Mouse (Mus musculus) ES-Bruce4 (cell line): Measurements from ENCODE around the gene Olfr690. TPM values are rescaled to one million over a fixed set of nuclear protein-coding genes. Genes with fewer than 3 reads are reported as not detected.
"Not testable (repeated sequence)": the region's sequence is repeated elsewhere in the genome, so short reads cannot be mapped to it uniquely, and the experiment has no call there.

ENCODE experiments used
- H3K27ac ChIP-seq: 2 replicates; pipeline ENCODE4 v1.5.1; 2012; ENCODE audit warnings: low read length, inconsistent platforms; ENCODE audit not compliant: insufficient read depth
- H3K27me3 ChIP-seq: 2 replicates; pipeline ENCODE4 v1.6.1; 2012; ENCODE audit warnings: mild to moderate bottlenecking, low read length, inconsistent platforms; ENCODE audit not compliant: control insufficient read depth, poor library complexity, insufficient read depth, severe bottlenecking
- H3K36me3 ChIP-seq: 2 replicates; pipeline ENCODE4 v1.6.1; 2012; ENCODE audit warnings: inconsistent platforms, mild to moderate bottlenecking, low read length, moderate library complexity; ENCODE audit not compliant: control insufficient read depth, poor library complexity, insufficient read depth, severe bottlenecking
- H3K4me1 ChIP-seq: one replicate; pipeline ENCODE4 v1.8.1; 2011; ENCODE audit warnings: low read length; ENCODE audit not compliant: control insufficient read depth, insufficient read depth
- H3K4me3 ChIP-seq: 2 replicates; pipeline ENCODE4 v1.5.1; 2011; ENCODE audit warnings: low read depth, mild to moderate bottlenecking, low read length
- H3K9ac ChIP-seq: 2 replicates; pipeline ENCODE4 v1.6.1; 2012; ENCODE audit warnings: low read depth, mild to moderate bottlenecking, inconsistent platforms; ENCODE audit not compliant: poor library complexity, severe bottlenecking
- H3K9me3 ChIP-seq: replicated peaks from 2 replicates; pipeline ENCODE4 v1.6.1; 2012; ENCODE audit warnings: mild to moderate bottlenecking, low read length, inconsistent platforms; ENCODE audit not compliant: control insufficient read depth, poor library complexity, insufficient read depth, severe bottlenecking
- CTCF ChIP-seq: IDR thresholded peaks from one replicate; pipeline ENCODE4 v1.8.1; 2011; ENCODE audit warnings: low read depth, low read length
- EP300 ChIP-seq: IDR thresholded peaks from 2 replicates; pipeline ENCODE4 v1.6.1; 2011; ENCODE audit warnings: low read depth, low read length; ENCODE audit not compliant: insufficient read depth
- POLR2A ChIP-seq: IDR thresholded peaks from one replicate; pipeline ENCODE4 v1.8.1; 2011; ENCODE audit warnings: low read length; ENCODE audit not compliant: insufficient read depth
- polyA plus RNA-seq: library from polyadenylated mRNA; stranded (reverse); fragments of >200 nt; gene quantifications from 2 replicates; pipeline ENCODE4 v1.2.4, GENCODE M21; 2011; ENCODE audit warnings: low read depth; ENCODE audit not compliant: missing spikeins, insufficient read depth, insufficient read length

Gene Olfr690
- polyA plus RNA-seq, 1 experiment = not detected

- no peak overlapping the region for H3K9ac ChIP-seq
- no peak for TF ChIP-seq EP300
- no peak for TF ChIP-seq POLR2A
- TF ChIP-seq CTCF = no peak
- H3K27me3 ChIP-seq = no peaks in the 10 kb centered on the region
- H3K4me1 ChIP-seq = no peaks in the 10 kb centered on the region
- H3K36me3 ChIP-seq = peaks cover 2% of the 10 kb centered on the region; the same call in 1 of the 2 replicates
- no peak overlapping the region for H3K27ac ChIP-seq
- no peak overlapping the region for H3K4me3 ChIP-seq
- no peaks in the 10 kb centered on the region for H3K9me3 ChIP-seq
Measured at GRCm38 (mm10) chr7:105368521-105368920, 34.6 kb upstream of the Olfr690 start.

GRCm38 (mm10) chr7:105367930-105368329 is 34.0 kb upstream of the Olfr690 start, which contains the start of gene Olfr692:
Gene Olfr692, plus strand, starts transcription at chr7:105368230.
- Histone ChIP-seq H3K27ac (no peak within 1 kb of the TSS), H3K9me3 (no peaks in the 10 kb centered on the region), H3K9ac (no peak within 1 kb of the TSS), H3K4me3 (no peak within 1 kb of the TSS), H3K36me3 (peaks cover 2% of the 10 kb centered on the region; the same call in 1 of the 2 replicates), H3K27me3 (no peaks in the 10 kb centered on the region), H3K4me1 (no peaks in the 10 kb centered on the region)
- TF ChIP-seq POLR2A = no peak
- no peak for TF ChIP-seq CTCF
- no peak for TF ChIP-seq EP300

- Histone ChIP-seq H3K9me3 (no peaks in the 10 kb centered on the region), H3K27me3 (no peaks in the 10 kb centered on the region), H3K9ac (no peak overlapping the region), H3K4me3 (no peak overlapping the region), H3K4me1 (no peaks in the 10 kb centered on the region), H3K27ac (no peak overlapping the region), H3K36me3 (peaks cover 2% of the 10 kb centered on the region; the same call in 1 of the 2 replicates)
- TF ChIP-seq POLR2A = no peak
- no peak for TF ChIP-seq CTCF
Measured at GRCm38 (mm10) chr7:105367268-105367667, 33.4 kb upstream of the Olfr690 start.

- Histone ChIP-seq H3K9ac (no peak overlapping the region), H3K9me3 (no peaks in the 10 kb centered on the region), H3K36me3 (no peaks in the 10 kb centered on the region), H3K4me3 (no peak overlapping the region), H3K27me3 (no peaks in the 10 kb centered on the region), H3K27ac (no peak overlapping the region), H3K4me1 (no peaks in the 10 kb centered on the region)
- TF ChIP-seq POLR2A = no peak
- no peak for TF ChIP-seq CTCF
- TF ChIP-seq EP300 = no peak
Measured at GRCm38 (mm10) chr7:105361713-105362112, 27.8 kb upstream of the Olfr690 start.

GRCm38 (mm10) chr7:105356487-105356886 is 22.6 kb upstream of the Olfr690 start:
- not testable (repeated sequence) for H3K36me3 ChIP-seq, H3K4me3 ChIP-seq, H3K27ac ChIP-seq, H3K4me1 ChIP-seq, H3K9me3 ChIP-seq, H3K9ac ChIP-seq, H3K27me3 ChIP-seq

GRCm38 (mm10) chr7:105356064-105356463 is 22.2 kb upstream of the Olfr690 start:
- H3K9me3 ChIP-seq, H3K9ac ChIP-seq, H3K27ac ChIP-seq, H3K27me3 ChIP-seq, H3K36me3 ChIP-seq, H3K4me1 ChIP-seq, H3K4me3 ChIP-seq: not testable (repeated sequence)
